In the genomic region with DNA sequence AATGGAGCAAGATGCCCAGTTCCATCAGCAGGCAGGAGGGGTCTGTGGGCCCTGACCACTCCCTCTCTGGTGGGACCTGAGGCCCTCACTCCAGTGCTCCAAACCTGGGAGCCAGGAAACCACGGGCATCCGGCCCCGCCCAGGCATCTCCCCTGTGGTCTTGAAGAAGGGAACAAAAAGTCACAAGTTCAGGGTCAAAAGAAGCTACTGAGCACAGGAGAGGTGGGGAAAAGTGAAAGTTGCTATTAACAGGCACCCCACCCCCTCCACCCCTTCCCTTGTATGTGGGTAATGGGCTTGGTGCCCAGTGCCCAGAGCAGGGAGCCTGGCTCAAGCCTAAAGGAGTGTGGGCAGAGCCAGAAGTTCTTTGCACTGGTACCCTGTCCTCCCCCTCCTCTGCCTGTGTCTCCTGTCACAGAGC, we compare ENCODE assay signal across 8 mouse cellular contexts. TPM values are rescaled to one million over a fixed set of nuclear protein-coding genes. Genes with fewer than 3 reads are reported as not detected.
DNase-seq lines count a peak whose midpoint lies in the region; ATAC-seq and TF ChIP-seq lines count a peak whose summit lies in the region.

No protein-coding gene starts in this region.

- H3K4me3 ChIP-seq in heart, embryonic 10.5 days = no peak overlapping the region
- H3K4me3 ChIP-seq in heart, embryonic 11.5 days (ENCODE audit: low read depth, low read length) = no peak overlapping the region
- H3K4me3 ChIP-seq in hindbrain, embryonic 13.5 days = no peak overlapping the region
- no peak overlapping the region for H3K4me3 ChIP-seq in liver, postnatal 0 days (ENCODE audit: low read depth, low read length)
- no peak overlapping the region for H3K4me3 ChIP-seq in olfactory bulb, adult 2 months (ENCODE audit: insufficient read depth, low read depth, low read length)

- peak; percentile 27; the same call in 1 of the 2 replicates for TF ChIP-seq EP300 in liver, postnatal 0 days (IDR thresholded peaks at IDR 0.05; ENCODE audit: low read depth)

- TF ChIP-seq POLR2A in olfactory bulb, adult 2 months (IDR thresholded peaks at IDR 0.05; ENCODE audit: insufficient read depth, low read depth, low read length) = 0 out of 2 replicates have a peak, but pooled peaks have one; percentile 18

- peaks cover 55% of the 10 kb centered on the region for H3K4me1 ChIP-seq in heart, embryonic 10.5 days
- peaks cover 35% of the 10 kb centered on the region for H3K4me1 ChIP-seq in heart, embryonic 11.5 days (ENCODE audit: control insufficient read depth, insufficient read depth, low read length)
- H3K4me1 ChIP-seq in hindbrain, embryonic 13.5 days (replicated peaks) = peaks cover 77% of the 10 kb centered on the region
- H3K4me1 ChIP-seq in liver, postnatal 0 days (ENCODE audit: insufficient read depth) = peaks cover 49% of the 10 kb centered on the region
- H3K4me1 ChIP-seq in olfactory bulb, adult 2 months (ENCODE audit: control insufficient read depth, insufficient read depth, low read length) = peaks cover 74% of the 10 kb centered on the region

- no peak overlapping the region for H3K9ac ChIP-seq in heart, embryonic 11.5 days (ENCODE audit: low read depth, low read length)
- H3K9ac ChIP-seq in hindbrain, embryonic 13.5 days = peak overlapping the region; percentile 63
- no peak overlapping the region; the same call in 1 of the 2 replicates for H3K9ac ChIP-seq in liver, postnatal 0 days (replicated peaks)

- no peaks in the 10 kb centered on the region for H3K9me3 ChIP-seq in heart, embryonic 10.5 days
- no peaks in the 10 kb centered on the region for H3K9me3 ChIP-seq in heart, embryonic 11.5 days (replicated peaks; ENCODE audit: control insufficient read depth, low read length)
- no peaks in the 10 kb centered on the region for H3K9me3 ChIP-seq in hindbrain, embryonic 13.5 days
- no peaks in the 10 kb centered on the region for H3K9me3 ChIP-seq in liver, postnatal 0 days (ENCODE audit: low read length)

- H3K4me2 ChIP-seq in heart, embryonic 11.5 days = no peak overlapping the region
- peak overlapping the region; percentile 38 for H3K4me2 ChIP-seq in hindbrain, embryonic 13.5 days
- peak overlapping the region; percentile 47 for H3K4me2 ChIP-seq in liver, postnatal 0 days (ENCODE audit: low read depth, low read length)

- no peak for ATAC-seq in heart, embryonic 11.5 days (replicated peaks; ENCODE audit: insufficient number of reproducible peaks, low FRiP score, low TSS enrichment)
- ATAC-seq in hindbrain, embryonic 13.5 days (ENCODE audit: low FRiP score) = no peak; the same call in 1 of the 2 replicates
- ATAC-seq in liver, postnatal 0 days = no peak

- peak overlapping the region; percentile 44; the same call in 1 of the 2 replicates for H3K27ac ChIP-seq in heart, embryonic 10.5 days
- H3K27ac ChIP-seq in heart, embryonic 11.5 days (ENCODE audit: low read depth, low read length) = no peak overlapping the region
- H3K27ac ChIP-seq in hindbrain, embryonic 13.5 days = peak overlapping the region; percentile 99
- peak overlapping the region; percentile 67 for H3K27ac ChIP-seq in liver, postnatal 0 days (ENCODE audit: low read depth)
- H3K27ac ChIP-seq in olfactory bulb, adult 2 months (ENCODE audit: insufficient read depth, low read depth, low read length) = peak overlapping the region; percentile 94

- DNase-seq in heart, embryonic 10.5 days (ENCODE audit: low spot score) = no peak
- peak; percentile 39 for DNase-seq in adrenal gland, postnatal 25 days
- peak; percentile 64 for DNase-seq in liver, postnatal 0 days
- no peak for DNase-seq in frontal cortex, postnatal 36 days (ENCODE audit: low spot score in 2 of 2)
- DNase-seq in cerebellum, adult 11 months = no peak

- 0 out of 2 replicates have a peak, but pooled peaks cover 4% of the 10 kb centered on the region for H3K27me3 ChIP-seq in heart, embryonic 10.5 days (ENCODE audit: insufficient read depth, poor library complexity, severe bottlenecking)
- H3K27me3 ChIP-seq in heart, embryonic 11.5 days (ENCODE audit: control insufficient read depth, insufficient read depth, low read length) = no peaks in the 10 kb centered on the region
- no peaks in the 10 kb centered on the region for H3K27me3 ChIP-seq in hindbrain, embryonic 13.5 days
- H3K27me3 ChIP-seq in liver, postnatal 0 days (ENCODE audit: insufficient read depth, low read length) = no peaks in the 10 kb centered on the region

- peaks cover 65% of the 10 kb centered on the region for H3K36me3 ChIP-seq in heart, embryonic 10.5 days
- H3K36me3 ChIP-seq in heart, embryonic 11.5 days (ENCODE audit: control insufficient read depth, insufficient read depth, low read length) = peaks cover 22% of the 10 kb centered on the region
- peaks cover 42% of the 10 kb centered on the region for H3K36me3 ChIP-seq in hindbrain, embryonic 13.5 days
- H3K36me3 ChIP-seq in liver, postnatal 0 days (replicated peaks; ENCODE audit: insufficient read depth, low read length) = peaks cover 66% of the 10 kb centered on the region

- TF ChIP-seq CTCF in liver, postnatal 0 days (IDR thresholded peaks at IDR 0.05; ENCODE audit: low read depth) = no peak
- no peak for TF ChIP-seq CTCF in olfactory bulb, adult 2 months (IDR thresholded peaks at IDR 0.05; ENCODE audit: insufficient read depth, low read depth, low read length)

- WGBS in heart, embryonic 10.5 days = 80% methylated on average over 3 of the region's 3 CpGs
- 75% methylated on average over 3 of the region's 3 CpGs for WGBS in heart, embryonic 11.5 days (ENCODE audit: insufficient replicate concordance)
- WGBS in hindbrain, embryonic 13.5 days = 23% methylated on average over 3 of the region's 3 CpGs
- WGBS in liver, postnatal 0 days (ENCODE audit: insufficient replicate concordance) = 59% methylated on average over 3 of the region's 3 CpGs
- WGBS in olfactory bulb, adult 2 months = 24% methylated on average over 3 of the region's 3 CpGs

RNA-seq across cellular contexts. Expression of gene Dnajb12, which starts 17.6 kb away (rescaled TPM):
- 28.8 and 32.0 TPM in 2 replicates for polyA plus RNA-seq in heart, embryonic 10.5 days (2016; fragmentation: Nextera tagmentation; extraction: Ambion mirVana)
- 30.3 and 31.3 TPM in 2 replicates for polyA plus RNA-seq in heart, embryonic 11.5 days (2014; fragmentation: Nextera tagmentation; extraction: Ambion mirVana)
- total RNA-seq in adrenal gland, postnatal 25 days (2021) = 65.1 and 69.2 TPM in 2 replicates
- 18.4 and 19.2 TPM in 2 replicates for polyA plus RNA-seq in hindbrain, embryonic 13.5 days (2015; fragmentation: Nextera tagmentation; extraction: Ambion mirVana)
- polyA plus RNA-seq in liver, postnatal 0 days (2015; fragmentation: Nextera tagmentation; extraction: Ambion mirVana) = 15.5 and 17.0 TPM in 2 replicates
- not detected in 2 replicates for polyA plus RNA-seq in olfactory bulb, adult 2 months (2012; ENCODE audit: insufficient read depth, insufficient read length, low replicate concordance, missing spikeins)

RNA-seq across cellular contexts. Expression of gene Ddit4, which starts 54.7 kb away (rescaled TPM):
- 17.6 and 32.8 TPM in 2 replicates for polyA plus RNA-seq in heart, embryonic 10.5 days (2016; fragmentation: Nextera tagmentation; extraction: Ambion mirVana)
- polyA plus RNA-seq in heart, embryonic 11.5 days (2014; fragmentation: Nextera tagmentation; extraction: Ambion mirVana) = 1.9 and 3.4 TPM in 2 replicates
- total RNA-seq in adrenal gland, postnatal 25 days (2021) = 35.7 and 57.7 TPM in 2 replicates
- 64.8 and 69.6 TPM in 2 replicates for polyA plus RNA-seq in hindbrain, embryonic 13.5 days (2015; fragmentation: Nextera tagmentation; extraction: Ambion mirVana)
- 3.6 and 5.2 TPM in 2 replicates for polyA plus RNA-seq in liver, postnatal 0 days (2015; fragmentation: Nextera tagmentation; extraction: Ambion mirVana)
- polyA plus RNA-seq in olfactory bulb, adult 2 months (2012; ENCODE audit: insufficient read depth, insufficient read length, low replicate concordance, missing spikeins) = 264 TPM in 1 of 2 replicates, not detected in the other

Comparison
In these comparisons a context has a peak if more than half of its experiments do, and no peak if none do; other contexts are left out.
1. DNase-seq: peak in adrenal gland, postnatal 25 days (single experiment) and liver, postnatal 0 days (single experiment); none in heart, embryonic 10.5 days (single experiment), frontal cortex, postnatal 36 days (0 of 2) and cerebellum, adult 11 months (single experiment).